Mouse (Mus musculus) gastrocnemius, postnatal 10 days (tissue): ENCODE results near the gene Acvr1b. TPM values are rescaled to one million over a fixed set of nuclear protein-coding genes. Genes with fewer than 3 reads are reported as not detected.

ENCODE experiments used
- DNase-seq: peaks from one replicate; pipeline ENCODE4 v3.0.0; 2021; ENCODE audit warnings: mixed read lengths
- long read RNA-seq, 2 experiments: library from polyadenylated mRNA; stranded (forward); transcript quantifications; one replicate each; pipeline ENCODE4 v2.0.0; 2021
- total RNA-seq, 2 experiments: library from RNA; stranded (reverse); gene quantifications; 2 replicates each; pipeline ENCODE4 v1.2.3; 2021

Gene Acvr1b
- 10 to 100 TPM; 21.7 to 22.4 TPM for total RNA-seq
- long read RNA-seq, experiment 1, partial matches to known transcripts, result 1 of 2 reads
- long read RNA-seq, experiment 1, other reads (novel, unspliced or antisense), result 1 of 2 reads
- long read RNA-seq, experiment 2, partial matches to known transcripts, result 0 of 1 reads
- long read RNA-seq, experiment 2, other reads (novel, unspliced or antisense), result 1 of 1 reads

GRCm38 (mm10) chr15:101173421-101174211 is at the start of gene Acvr1b:
Gene Acvr1b, plus strand, starts transcription at chr15:101174067.
- peak; percentile 89 for DNase-seq

GRCm38 (mm10) chr15:101125561-101125960 is 48.3 kb upstream of the Acvr1b start:
- no peak for DNase-seq

GRCm38 (mm10) chr15:101126876-101127544 is 46.9 kb upstream of the Acvr1b start:
- peak; percentile 60 for DNase-seq

GRCm38 (mm10) chr15:101128181-101129089 is 45.4 kb upstream of the Acvr1b start, which contains the start of gene Acvrl1:
Gene Acvrl1, plus strand, starts transcription at chr15:101128522.
- DNase-seq, result peak; percentile 73

GRCm38 (mm10) chr15:101129412-101129811 is 44.5 kb upstream of the Acvr1b start:
- DNase-seq, result no peak

GRCm38 (mm10) chr15:101131498-101131897 is 42.4 kb upstream of the Acvr1b start:
- DNase-seq, result no peak

- DNase-seq, result no peak
These were observed 41.8 kb upstream of the Acvr1b start for GRCm38 (mm10) chr15:101132041-101132440.

- DNase-seq, result no peak
These were observed 41.1 kb upstream of the Acvr1b start for GRCm38 (mm10) chr15:101132761-101133160.

GRCm38 (mm10) chr15:101133993-101134704 is 39.7 kb upstream of the Acvr1b start:
- no peak for DNase-seq

- DNase-seq, result no peak
These were observed 38.5 kb upstream of the Acvr1b start for GRCm38 (mm10) chr15:101135405-101135804.

- no peak for DNase-seq
These were observed 36.4 kb upstream of the Acvr1b start for GRCm38 (mm10) chr15:101137455-101137854.

GRCm38 (mm10) chr15:101138675-101139074 is 35.2 kb upstream of the Acvr1b start:
- no peak for DNase-seq

GRCm38 (mm10) chr15:101139885-101140284 is 34.0 kb upstream of the Acvr1b start:
- peak; percentile 83 for DNase-seq

- DNase-seq, result no peak
These were observed 33.3 kb upstream of the Acvr1b start for GRCm38 (mm10) chr15:101140587-101140986.

GRCm38 (mm10) chr15:101141061-101141541 is 32.8 kb upstream of the Acvr1b start:
- peak; percentile 60 for DNase-seq

- DNase-seq, result no peak
These were observed 31.2 kb upstream of the Acvr1b start for GRCm38 (mm10) chr15:101142672-101143071.

- peak; percentile 87 for DNase-seq
These were observed 30.4 kb upstream of the Acvr1b start for GRCm38 (mm10) chr15:101143494-101143893.

GRCm38 (mm10) chr15:101144176-101144575 is 29.7 kb upstream of the Acvr1b start:
- no peak for DNase-seq

- no peak for DNase-seq
These were observed 29.1 kb upstream of the Acvr1b start for GRCm38 (mm10) chr15:101144779-101145178.

GRCm38 (mm10) chr15:101145424-101146099 is 28.3 kb upstream of the Acvr1b start:
- peak; percentile 97 for DNase-seq
